Mouse (Mus musculus): ENCODE results near the gene Stim2.

- TF ChIP-seq CTCF (IDR thresholded peaks at IDR 0.05; ENCODE audit: low read depth, low read length) (no peak), POLR2A (IDR thresholded peaks at IDR 0.05; ENCODE audit: extremely low read depth, insufficient read depth, low read length) (no peak)
These were observed 58.0 kb downstream of the Stim2 start for GRCm38 (mm10) chr5:54056266-54056665.

Measured in liver, adult 2 months (tissue).